Comparison of ENCODE assay signal across 8 mouse cellular contexts in genomic region chr5:103654225-103654624, GRCm38 (mm10). TPM values are rescaled to one million over a fixed set of nuclear protein-coding genes. Genes with fewer than 3 reads are reported as not detected.
DNase-seq lines count a peak whose midpoint lies in the region; ATAC-seq and TF ChIP-seq lines count a peak whose summit lies in the region.
"Had no signal": no experiment of that assay in that cellular context is flagged by ENCODE, and none has a peak within 500 bp of the region (broad histone marks: within the 10 kb centered on the region; RNA-seq: fewer than 3 reads in every experiment).

No protein-coding gene starts in this region.

- peak; percentile 61 for TF ChIP-seq CTCF in kidney, adult 2 months (conservative IDR thresholded peaks at IDR 0.05; ENCODE audit: insufficient read depth, insufficient read length, low read depth, low read length)

- no peak for ATAC-seq in kidney, embryonic 15.5 days (replicated peaks; ENCODE audit: low FRiP score)

- no peaks in the 10 kb centered on the region for H3K36me3 ChIP-seq in kidney, adult 2 months (ENCODE audit: control insufficient read depth, insufficient read depth, low read length)
- no peaks in the 10 kb centered on the region for H3K36me3 ChIP-seq in kidney, embryonic 15.5 days
- no peaks in the 10 kb centered on the region for H3K36me3 ChIP-seq in embryonic facial prominence, embryonic 10.5 days (replicated peaks)
- H3K36me3 ChIP-seq: heart, embryonic 15.5 days had no signal

- H3K4me2 ChIP-seq in kidney, embryonic 15.5 days: no peak overlapping the region

- no peaks in the 10 kb centered on the region for H3K9me3 ChIP-seq in kidney, embryonic 15.5 days (replicated peaks)
- H3K9me3 ChIP-seq in embryonic facial prominence, embryonic 10.5 days: no peaks in the 10 kb centered on the region
- H3K9me3 ChIP-seq: heart, embryonic 15.5 days had no signal

- no peak overlapping the region for H3K9ac ChIP-seq in kidney, embryonic 15.5 days
- H3K9ac ChIP-seq: heart, embryonic 15.5 days had no signal

- H3K4me1 ChIP-seq in kidney, adult 2 months (ENCODE audit: control insufficient read depth, insufficient read depth, low read length): no peaks in the 10 kb centered on the region
- H3K4me1 ChIP-seq in kidney, embryonic 15.5 days: peaks cover 14% of the 10 kb centered on the region
- 0 out of 2 replicates have a peak, but pooled peaks cover 6% of the 10 kb centered on the region for H3K4me1 ChIP-seq in embryonic facial prominence, embryonic 10.5 days

- no peak overlapping the region for H3K4me3 ChIP-seq in kidney, adult 2 months (ENCODE audit: insufficient read depth, low read depth, low read length)
- no peak overlapping the region for H3K4me3 ChIP-seq in kidney, embryonic 15.5 days (replicated peaks)
- H3K4me3 ChIP-seq in embryonic facial prominence, embryonic 10.5 days: no peak overlapping the region

- WGBS in kidney, adult 2 months: 52% methylated on average over 6 of the region's 6 CpGs
- WGBS in kidney, embryonic 15.5 days: 36% methylated on average over 6 of the region's 6 CpGs
- WGBS in embryonic facial prominence, embryonic 10.5 days: 24% methylated on average over 6 of the region's 6 CpGs

- no peaks in the 10 kb centered on the region for H3K27me3 ChIP-seq in kidney, adult 2 months (replicated peaks; ENCODE audit: control insufficient read depth, insufficient read depth, low read length)
- 0 out of 2 replicates have a peak, but pooled peaks cover 3% of the 10 kb centered on the region for H3K27me3 ChIP-seq in kidney, embryonic 15.5 days
- H3K27me3 ChIP-seq in embryonic facial prominence, embryonic 10.5 days (replicated peaks; ENCODE audit: low read depth, poor library complexity, severe bottlenecking): peaks cover 4% of the 10 kb centered on the region; the same call in 1 of the 2 replicates
- H3K27me3 ChIP-seq: heart, embryonic 15.5 days had no signal

- H3K27ac ChIP-seq in kidney, adult 2 months (ENCODE audit: insufficient read depth, low read depth, low read length): no peak overlapping the region
- no peak overlapping the region for H3K27ac ChIP-seq in kidney, embryonic 15.5 days
- H3K27ac ChIP-seq in embryonic facial prominence, embryonic 10.5 days (replicated peaks): no peak overlapping the region
- H3K27ac ChIP-seq: heart, embryonic 15.5 days had no signal

- no peak for TF ChIP-seq POLR2A in kidney, adult 2 months (IDR thresholded peaks at IDR 0.05; ENCODE audit: low read depth, low read length)

- DNase-seq in kidney, adult 2 months: peak; percentile 31
- peak; percentile 65 for DNase-seq in CD4-positive helper T cell, adult 2 months (ENCODE audit: low read depth, low spot score)
- peak; percentile 70 for DNase-seq in MEL-GATA-1-ER (ENCODE audit: extremely low read depth, low read depth)
- DNase-seq in embryonic facial prominence, embryonic 10.5 days (ENCODE audit: low spot score): peak; percentile 65
- peak; percentile 57 for DNase-seq in lung, postnatal 14 days
- DNase-seq in yolk sac, embryonic 10.5 days (ENCODE audit: low spot score): peak; percentile 19

RNA-seq across cellular contexts. Expression of gene 1700016H13Rik, which starts 1.6 kb away (rescaled TPM):
- polyA plus RNA-seq in kidney, adult 2 months (2012; rRNA removed): 0.15 TPM in 1 of 2 replicates, not detected in the other
- polyA plus RNA-seq in kidney, embryonic 15.5 days (2015; fragmentation: Nextera tagmentation; extraction: Ambion mirVana): 0.22 TPM in 1 of 2 replicates, not detected in the other
- polyA plus RNA-seq in embryonic facial prominence, embryonic 10.5 days (2016; fragmentation: Nextera tagmentation; extraction: Ambion mirVana): 0.26 and 0.31 TPM in 2 replicates

RNA-seq across cellular contexts. Expression of gene Slc10a6, which starts 25.0 kb away (rescaled TPM):
- 0.80 and 0.88 TPM in 2 replicates for polyA plus RNA-seq in kidney, adult 2 months (2012; rRNA removed)
- polyA plus RNA-seq in kidney, embryonic 15.5 days (2015; fragmentation: Nextera tagmentation; extraction: Ambion mirVana): 0.19 and 0.32 TPM in 2 replicates
- not detected in 2 replicates for polyA plus RNA-seq in embryonic facial prominence, embryonic 10.5 days (2016; fragmentation: Nextera tagmentation; extraction: Ambion mirVana)

RNA-seq across cellular contexts. Expression of gene Aff1, which starts 37.9 kb away (rescaled TPM):
- 13.2 and 16.8 TPM in 2 replicates for polyA plus RNA-seq in kidney, adult 2 months (2012; rRNA removed)
- 12.2 and 12.3 TPM in 2 replicates for polyA plus RNA-seq in kidney, embryonic 15.5 days (2015; fragmentation: Nextera tagmentation; extraction: Ambion mirVana)
- polyA plus RNA-seq in embryonic facial prominence, embryonic 10.5 days (2016; fragmentation: Nextera tagmentation; extraction: Ambion mirVana): 4.0 and 5.5 TPM in 2 replicates

Comparison
In these comparisons a context has a peak if more than half of its experiments do, and no peak if none do; other contexts are left out.
1. DNase-seq: peak in every context shown above with its lines; median percentile 70 in MEL-GATA-1-ER; 65 in CD4-positive helper T cell, adult 2 months; 65 in embryonic facial prominence, embryonic 10.5 days; 57 in lung, postnatal 14 days; 31 in kidney, adult 2 months; 19 in yolk sac, embryonic 10.5 days.